Mouse (Mus musculus) MEL (cell line): Measurements from ENCODE around the gene Echdc3. TPM values are rescaled to one million over a fixed set of nuclear protein-coding genes. Genes with fewer than 3 reads are reported as not detected.
A peak's percentile ranks its signal among the peaks of the same experiment; 100 is the strongest.

Experiments
- DNase-seq: peaks from one replicate; pipeline ENCODE4 v3.0.0; 2011; ENCODE audit warnings: low read depth, low spot score
- H3K27ac ChIP-seq: 2 replicates; pipeline ENCODE4 v1.5.1; 2012; ENCODE audit warnings: low read depth, mild to moderate bottlenecking, control low read depth, low read length, moderate library complexity; ENCODE audit not compliant: control insufficient read depth
- H3K27me3 ChIP-seq, 2 experiments: fragments of 150-350 bp in 1 of 2; sonication (generic) in 1 of 2; 2 replicates each; pipeline ENCODE4 v1.6.1; 2012; ENCODE audit warnings: low read length in 2 of 2, mild to moderate bottlenecking in 2 of 2, improper control_type of control experiment in 1 of 2, moderate library complexity in 1 of 2; ENCODE audit not compliant: insufficient read depth in 2 of 2, control insufficient read depth in 1 of 2
- H3K36me3 ChIP-seq, 2 experiments: 2 replicates each; pipeline ENCODE4 v1.6.1; 2012 to 2014; ENCODE audit warnings: low read length in 2 of 2, improper control_type of control experiment in 1 of 2, inconsistent platforms in 1 of 2, mild to moderate bottlenecking in 1 of 2; ENCODE audit not compliant: insufficient read depth in 2 of 2, control insufficient read depth in 1 of 2
- H3K4me1 ChIP-seq, 2 experiments: fragments of 150-350 bp in 1 of 2; sonication (generic) in 1 of 2; 2 replicates each; pipeline ENCODE4 v1.6.1; 2012; ENCODE audit warnings: low read length in 2 of 2, improper control_type of control experiment in 1 of 2, mild to moderate bottlenecking in 1 of 2; ENCODE audit not compliant: insufficient read depth in 2 of 2, control insufficient read depth in 1 of 2
- H3K4me3 ChIP-seq, 2 experiments: fragments of 150-350 bp in 1 of 2; sonication (generic) in 1 of 2; 2 replicates each; pipeline ENCODE4 v1.5.1; 2012; ENCODE audit warnings: low read depth in 2 of 2, low read length in 2 of 2, mild to moderate bottlenecking in 2 of 2, moderate library complexity in 2 of 2, control low read depth in 1 of 2, improper control_type of control experiment in 1 of 2; ENCODE audit not compliant: control insufficient read depth in 1 of 2, insufficient read depth in 1 of 2
- H3K79me2 ChIP-seq: 2 replicates; pipeline ENCODE4 v1.6.1; 2012; ENCODE audit warnings: mild to moderate bottlenecking, low read length, moderate library complexity; ENCODE audit not compliant: control insufficient read depth, poor library complexity, insufficient read depth
- H3K9ac ChIP-seq: 2 replicates; pipeline ENCODE4 v1.6.1; 2012; ENCODE audit warnings: low read depth, mild to moderate bottlenecking, control low read depth, low read length, moderate library complexity; ENCODE audit not compliant: control insufficient read depth, poor library complexity, severe bottlenecking
- H3K9me3 ChIP-seq: fragments of 150-350 bp; sonication (generic); replicated peaks from 2 replicates; pipeline ENCODE4 v1.6.1; 2012; ENCODE audit warnings: mild to moderate bottlenecking, low read length, improper control_type of control experiment, moderate library complexity; ENCODE audit not compliant: insufficient read depth
- E2F4 ChIP-seq: IDR thresholded peaks from 2 replicates; pipeline ENCODE4 v1.6.1; 2011; ENCODE audit warnings: low read depth, low read length, improper control_type of control experiment, borderline replicate concordance
- EP300 ChIP-seq, 2 experiments: IDR thresholded peaks; 2 replicates each; pipeline ENCODE4 v1.6.1; 2011; ENCODE audit warnings: improper control_type of control experiment in 2 of 2, low read length in 2 of 2, low read depth in 1 of 2, mild to moderate bottlenecking in 1 of 2
- ETS1 ChIP-seq: IDR thresholded peaks from 2 replicates; pipeline ENCODE4 v1.6.1; 2012; ENCODE audit warnings: low read depth, mild to moderate bottlenecking, inconsistent platforms, low read length, improper control_type of control experiment, moderate library complexity
- GABPA ChIP-seq: IDR thresholded peaks from 2 replicates; pipeline ENCODE4 v1.6.1; 2012; ENCODE audit warnings: low read depth, mild to moderate bottlenecking, inconsistent platforms, low read length, improper control_type of control experiment, moderate library complexity
- GATA1 ChIP-seq: IDR thresholded peaks from 2 replicates; pipeline ENCODE4 v1.6.1; 2011; ENCODE audit warnings: low read depth, low read length, improper control_type of control experiment
- HCFC1 ChIP-seq: IDR thresholded peaks from 2 replicates; pipeline ENCODE4 v1.6.1; 2012; ENCODE audit warnings: low read depth, mild to moderate bottlenecking, inconsistent platforms, low read length, improper control_type of control experiment, moderate library complexity
- KAT2A ChIP-seq: conservative IDR thresholded peaks from 2 replicates; pipeline ENCODE4 v1.6.1; 2012; ENCODE audit warnings: low read depth, low read length, improper control_type of control experiment, inconsistent platforms
- MAFK ChIP-seq: IDR thresholded peaks from 2 replicates; pipeline ENCODE4 v1.6.1; 2011; ENCODE audit warnings: low read depth, mild to moderate bottlenecking, low read length, improper control_type of control experiment, borderline replicate concordance
- MAX ChIP-seq: IDR thresholded peaks from 2 replicates; pipeline ENCODE4 v1.6.1; 2011; ENCODE audit warnings: low read length, improper control_type of control experiment
- MAZ ChIP-seq: IDR thresholded peaks from 2 replicates; pipeline ENCODE4 v1.6.1; 2012; ENCODE audit warnings: low read depth, mild to moderate bottlenecking, inconsistent platforms, low read length, improper control_type of control experiment
- MEF2A ChIP-seq: IDR thresholded peaks from 2 replicates; pipeline ENCODE4 v1.6.1; 2014; ENCODE audit warnings: low read depth, mild to moderate bottlenecking, inconsistent platforms, low read length, improper control_type of control experiment; ENCODE audit not compliant: poor library complexity, insufficient replicate concordance, severe bottlenecking; ENCODE audit errors: extremely low read depth
- MXI1 ChIP-seq: IDR thresholded peaks from 2 replicates; pipeline ENCODE4 v1.6.1; 2011; ENCODE audit warnings: mild to moderate bottlenecking, low read depth, low read length, improper control_type of control experiment
- MYB ChIP-seq: IDR thresholded peaks from 2 replicates; pipeline ENCODE4 v1.6.1; 2011; ENCODE audit warnings: mild to moderate bottlenecking, low read depth, low read length, improper control_type of control experiment
- NRF1 ChIP-seq: IDR thresholded peaks from 2 replicates; pipeline ENCODE4 v1.6.1; 2014; ENCODE audit warnings: low read depth, mild to moderate bottlenecking, inconsistent platforms, low read length, improper control_type of control experiment, moderate library complexity; ENCODE audit not compliant: poor library complexity, insufficient read depth, severe bottlenecking
- POLR2AphosphoS2 ChIP-seq: IDR thresholded peaks from 2 replicates; pipeline ENCODE4 v1.6.1; 2011; ENCODE audit warnings: low read length, improper control_type of control experiment
- POLR2AphosphoS5 ChIP-seq: IDR thresholded peaks from 2 replicates; pipeline ENCODE4 v1.6.1; 2012; ENCODE audit warnings: low read depth, borderline replicate concordance, mild to moderate bottlenecking, inconsistent platforms, low read length, moderate library complexity, mixed read lengths
- RAD21 ChIP-seq: IDR thresholded peaks from 2 replicates; pipeline ENCODE4 v1.6.1; 2011; ENCODE audit warnings: mild to moderate bottlenecking, low read depth, low read length, improper control_type of control experiment
- RCOR1 ChIP-seq: IDR thresholded peaks from 2 replicates; pipeline ENCODE4 v1.6.1; 2012; ENCODE audit warnings: low read depth, mild to moderate bottlenecking, inconsistent platforms, low read length, improper control_type of control experiment
- SMC3 ChIP-seq: IDR thresholded peaks from 2 replicates; pipeline ENCODE4 v1.6.1; 2011; ENCODE audit warnings: low read depth, low read length, improper control_type of control experiment
- TAL1 ChIP-seq: IDR thresholded peaks from 2 replicates; pipeline ENCODE4 v1.6.1; 2012; ENCODE audit warnings: mild to moderate bottlenecking, inconsistent platforms, low read length, moderate library complexity, mixed read lengths
- TBP ChIP-seq: IDR thresholded peaks from 2 replicates; pipeline ENCODE4 v1.8.0; 2011; ENCODE audit warnings: low read depth, low read length, improper control_type of control experiment
- USF1 ChIP-seq: IDR thresholded peaks from 2 replicates; pipeline ENCODE4 v1.6.1; 2014; ENCODE audit warnings: low read depth, mild to moderate bottlenecking, inconsistent platforms, low read length, improper control_type of control experiment, moderate library complexity
- USF2 ChIP-seq, 2 experiments: IDR thresholded peaks; 2 replicates each; pipeline ENCODE4 v1.6.1; 2011 to 2012; ENCODE audit warnings: improper control_type of control experiment in 2 of 2, low read length in 2 of 2, borderline replicate concordance in 1 of 2, inconsistent platforms in 1 of 2, low read depth in 1 of 2, mild to moderate bottlenecking in 1 of 2; ENCODE audit not compliant: insufficient read depth in 1 of 2
- ZMIZ1 ChIP-seq: IDR thresholded peaks from 2 replicates; pipeline ENCODE4 v1.6.1; 2012; ENCODE audit warnings: low read depth, mild to moderate bottlenecking, inconsistent platforms, low read length, improper control_type of control experiment, moderate library complexity
- ZNF384 ChIP-seq: IDR thresholded peaks from 2 replicates; pipeline ENCODE4 v1.6.1; 2012; ENCODE audit warnings: low read depth, mild to moderate bottlenecking, inconsistent platforms, low read length, improper control_type of control experiment
- polyA plus RNA-seq, 2 experiments: library from polyadenylated mRNA; stranded (reverse) in 1 of 2; unstranded in 1 of 2; fragments of >175 nt in 1 of 2; fragments of >200 nt in 1 of 2; gene quantifications; 2 replicates each; pipeline versions ENCODE4 v1.2.1 to v1.2.4; 2012; ENCODE audit warnings: low replicate concordance in 2 of 2, low read depth in 1 of 2; ENCODE audit not compliant: insufficient read length in 2 of 2, insufficient read depth in 1 of 2, missing spikeins in 1 of 2
- total RNA-seq: library from RNA; depleted of rRNA; stranded (reverse); fragments of 300-350 nt; gene quantifications from 2 replicates; pipeline ENCODE4 v1.2.3, GENCODE M21; 2012

Echdc3 gene
- total and polyA plus RNA-seq, 3 experiments: not detected

DNA sequence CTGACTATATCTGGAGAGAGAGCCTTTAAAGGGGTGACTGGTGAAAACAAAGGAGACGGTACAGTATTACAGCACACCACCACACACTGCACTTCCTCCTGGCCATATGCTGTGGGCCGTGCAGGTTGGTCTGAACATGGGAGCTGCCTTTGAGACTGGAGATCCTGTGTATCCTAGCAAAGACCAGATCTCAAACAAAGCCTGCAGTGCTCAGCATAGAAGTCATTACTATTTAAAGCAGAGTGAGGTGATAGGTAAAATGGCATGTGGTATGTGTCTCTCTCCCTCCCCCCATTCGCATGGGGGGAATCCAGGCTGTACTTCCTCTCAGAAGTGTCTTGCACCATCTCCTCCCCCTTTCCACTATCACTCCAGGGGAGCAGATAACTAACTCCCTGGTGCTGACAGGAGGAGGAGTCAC, 38.3 kb upstream of the Echdc3 start (continued):
- peak; percentile 87 for TF ChIP-seq GATA1
- peak; percentile 37; the same call in 1 of the 2 replicates for TF ChIP-seq RCOR1
- TF ChIP-seq HCFC1: 0 out of 2 replicates have a peak, but pooled peaks have one; percentile 47
- no peak for TF ChIP-seq ZMIZ1
- no peak for TF ChIP-seq ZNF384
- no peak for TF ChIP-seq KAT2A
- peak; percentile 72 for TF ChIP-seq MAX
- TF ChIP-seq GABPA: no peak
- no peak for TF ChIP-seq SMC3
- TF ChIP-seq MAZ: no peak
- TF ChIP-seq RAD21: no peak
- TF ChIP-seq USF2 (IDR thresholded peaks at IDR 0.05; ENCODE audit: borderline replicate concordance in 1 of 2, insufficient read depth in 1 of 2, low read depth in 1 of 2, low read length in 2 of 2): no peak
- 0 out of 2 replicates have a peak, but pooled peaks have one; percentile 8 for TF ChIP-seq TBP
- no peak for TF ChIP-seq POLR2AphosphoS2
- peak; percentile 75 for TF ChIP-seq ETS1
- TF ChIP-seq NRF1: no peak

DNA sequence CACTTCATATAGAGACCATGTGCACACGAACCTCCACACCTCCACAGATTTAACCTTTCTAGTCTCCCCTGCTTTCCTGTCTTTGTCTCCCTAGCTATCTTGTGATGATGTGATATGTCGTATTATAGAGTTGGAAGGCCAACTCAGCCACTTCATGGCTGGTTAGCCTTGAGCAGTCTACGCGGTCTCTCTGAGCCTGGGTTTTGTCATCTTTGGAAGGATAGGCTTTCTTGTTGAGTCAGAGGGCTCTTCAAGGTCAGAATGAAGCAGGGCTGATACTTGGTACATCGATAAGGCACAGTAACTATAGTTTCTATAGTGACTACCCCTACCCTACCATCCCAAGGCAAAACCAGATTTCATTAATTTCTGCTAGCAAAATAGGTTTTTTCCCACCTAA, 28.6 kb upstream of the Echdc3 start:
- no peak overlapping the region for H3K27ac ChIP-seq
- H3K79me2 ChIP-seq: no peaks in the 10 kb centered on the region
- no peak for DNase-seq
- TF ChIP-seq RAD21 (no peak), TAL1 (no peak), SMC3 (no peak), USF1 (no peak), MXI1 (no peak), RCOR1 (no peak), MYB (no peak), MEF2A (no peak), POLR2AphosphoS5 (no peak), MAFK (no peak), E2F4 (no peak), EP300 (IDR thresholded peaks at IDR 0.05; ENCODE audit: low read depth in 1 of 2, low read length in 2 of 2) (no peak)
- H3K36me3 ChIP-seq: no peaks in the 10 kb centered on the region
- H3K27me3 ChIP-seq: no peaks in the 10 kb centered on the region
- no peak overlapping the region for H3K9ac ChIP-seq
- no peaks in the 10 kb centered on the region for H3K9me3 ChIP-seq
- H3K4me1 ChIP-seq: no peaks in the 10 kb centered on the region
- no peak overlapping the region for H3K4me3 ChIP-seq
